Mouse (Mus musculus) gonadal fat pad, adult 2 months (tissue): ENCODE results near the gene Ivd. TPM values are rescaled to one million over a fixed set of nuclear protein-coding genes. Genes with fewer than 3 reads are reported as not detected.

Source experiments
- DNase-seq: peaks from one replicate; pipeline ENCODE4 v3.0.0-alpha.2; 2012; ENCODE audit warnings: low read depth
- polyA plus RNA-seq: library from polyadenylated mRNA; depleted of rRNA; stranded (reverse); fragments of >200 nt; gene quantifications from 2 replicates; pipeline ENCODE4 v1.2.3, GENCODE M21; 2012; rRNA removed

Gene Ivd
- 109 and 135 TPM in 2 replicates for polyA plus RNA-seq

GRCm38 (mm10) chr2:118861454-118862339 lies at the start of gene Ivd:
Ivd (plus strand) TSS chr2:118861954.
- peak; percentile 90 for DNase-seq

- DNase-seq: no peak
These were observed 49.0 kb upstream of the Ivd start for GRCm38 (mm10) chr2:118812724-118813123.

GRCm38 (mm10) chr2:118813981-118814836 lies 47.5 kb upstream of the Ivd start, which contains the start of gene Knstrn:
Knstrn (plus strand) TSS chr2:118814003.
- no peak for DNase-seq

- no peak for DNase-seq
These were observed 39.0 kb upstream of the Ivd start for GRCm38 (mm10) chr2:118822800-118823199.

- no peak for DNase-seq
These were observed 37.4 kb upstream of the Ivd start for GRCm38 (mm10) chr2:118824396-118824795.

- no peak for DNase-seq
These were observed 32.7 kb upstream of the Ivd start for GRCm38 (mm10) chr2:118829096-118829495.

- DNase-seq: no peak
These were observed 27.7 kb upstream of the Ivd start for GRCm38 (mm10) chr2:118834061-118834460.

- peak; percentile 90 for DNase-seq
These were observed 26.6 kb upstream of the Ivd start for GRCm38 (mm10) chr2:118835115-118835514.

GRCm38 (mm10) chr2:118838330-118838729 lies 23.4 kb upstream of the Ivd start:
- no peak for DNase-seq

- no peak for DNase-seq
These were observed 20.6 kb upstream of the Ivd start for GRCm38 (mm10) chr2:118841186-118841585.

GRCm38 (mm10) chr2:118841774-118842173 lies 20.0 kb upstream of the Ivd start:
- no peak for DNase-seq

GRCm38 (mm10) chr2:118844427-118844826 lies 17.3 kb upstream of the Ivd start:
- DNase-seq: no peak

- DNase-seq: no peak
These were observed 15.5 kb upstream of the Ivd start for GRCm38 (mm10) chr2:118846246-118846645.

- DNase-seq: no peak
These were observed 10.0 kb upstream of the Ivd start for GRCm38 (mm10) chr2:118851756-118852155.

GRCm38 (mm10) chr2:118862340-118862675 lies 554 bp downstream of the Ivd start:
- no peak for DNase-seq

- DNase-seq: no peak
These were observed 8.8 kb downstream of the Ivd start for GRCm38 (mm10) chr2:118870601-118871000.

- DNase-seq: no peak
These were observed 9.3 kb downstream of the Ivd start for GRCm38 (mm10) chr2:118871032-118871431.

- peak; percentile 81 for DNase-seq
These were observed 11.3 kb downstream of the Ivd start for GRCm38 (mm10) chr2:118873018-118873417.

- no peak for DNase-seq
These were observed 12.2 kb downstream of the Ivd start for GRCm38 (mm10) chr2:118873890-118874430.

- no peak for DNase-seq
These were observed 13.6 kb downstream of the Ivd start for GRCm38 (mm10) chr2:118875316-118875715.

GRCm38 (mm10) chr2:118876453-118876852 lies 14.7 kb downstream of the Ivd start:
- no peak for DNase-seq

- no peak for DNase-seq
These were observed 19.3 kb downstream of the Ivd start for GRCm38 (mm10) chr2:118881019-118881418.
